ENCODE assay signal across 14 mouse cellular contexts in genomic region chr9:24168501-24168900, GRCm38 (mm10).
"Had no signal": no experiment of that assay in that cellular context is flagged by ENCODE, and none has a peak within 500 bp of the region (broad histone marks: within the 10 kb centered on the region; RNA-seq: fewer than 3 reads in every experiment).

No protein-coding gene starts in this region.

- H3K27ac ChIP-seq: liver, embryonic 15.5 days; lung, embryonic 15.5 days; macrophage; midbrain, embryonic 13.5 days; midbrain, embryonic 15.5 days; neural tube, embryonic 12.5 days had no signal

- DNase-seq: liver, postnatal 0 days; lung, adult 2 months; lung, postnatal 14 days; lung, postnatal 36 days; thymus, adult 2 months; thymus, postnatal 25 days; thymus, postnatal 4 days had no signal

- H3K4me3 ChIP-seq: liver, embryonic 15.5 days; lung, embryonic 15.5 days; megakaryocyte, embryonic 14.5 days; midbrain, embryonic 13.5 days; midbrain, embryonic 15.5 days; neural tube, embryonic 12.5 days had no signal
